Mouse (Mus musculus): ENCODE results near the gene Defb28.

DNA sequence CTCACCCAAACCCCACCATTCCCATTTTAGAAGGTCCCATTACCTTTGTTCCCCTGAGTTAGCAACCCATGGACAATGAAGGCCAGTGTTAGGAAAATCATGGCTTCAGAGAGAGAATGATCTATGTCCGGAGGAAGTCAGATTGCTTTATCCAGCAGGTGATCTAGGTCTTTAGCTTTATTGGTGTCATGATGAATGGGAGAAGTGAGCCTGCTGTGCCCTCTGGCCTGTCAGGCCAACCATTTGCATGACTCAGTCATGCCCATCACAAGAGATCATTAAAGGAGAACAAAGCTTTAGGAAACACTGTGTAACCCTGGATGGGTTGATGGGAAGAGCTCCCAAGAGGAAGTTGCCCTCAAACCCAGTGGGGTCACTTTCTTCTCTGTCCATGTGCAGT, 6.5 kb upstream of the Defb28 start, which contains the start of gene Defb26:
- no peak for TF ChIP-seq POLR2A (IDR thresholded peaks at IDR 0.05; ENCODE audit: low read depth, low read length)
- no peak for TF ChIP-seq CTCF (conservative IDR thresholded peaks at IDR 0.05; ENCODE audit: insufficient read depth, insufficient read length, low read depth, low read length)
